Mouse (Mus musculus) CH12.LX (cell line): Measurements from ENCODE around the gene Ryr3. TPM values are rescaled to one million over a fixed set of nuclear protein-coding genes. Genes with fewer than 3 reads are reported as not detected.
A peak's percentile ranks its signal among the peaks of the same experiment; 100 is the strongest.

ENCODE experiments used
- DNase-seq: peaks from one replicate; pipeline ENCODE4 v3.0.0-alpha.2; 2013; ENCODE audit errors: extremely low read depth
- H3K27ac ChIP-seq: 2 replicates; pipeline ENCODE4 v1.5.1; 2012; ENCODE audit warnings: low read depth, mild to moderate bottlenecking, control low read depth, moderate library complexity; ENCODE audit not compliant: insufficient read depth
- H3K27me3 ChIP-seq: replicated peaks from 2 replicates; pipeline ENCODE3; 2012; ENCODE audit warnings: inconsistent platforms
- H3K36me3 ChIP-seq, 2 experiments: replicated peaks in 1 of 2; 2 replicates each; pipeline versions ENCODE3 to v1.6.1; 2012; ENCODE audit warnings: inconsistent platforms in 1 of 2, low read length in 1 of 2, mild to moderate bottlenecking in 1 of 2, mixed read lengths in 1 of 2, moderate library complexity in 1 of 2; ENCODE audit not compliant: control insufficient read depth in 1 of 2, insufficient read depth in 1 of 2
- H3K4me1 ChIP-seq, 2 experiments: 2 replicates each; pipeline ENCODE4 v1.6.1; 2012; ENCODE audit warnings: inconsistent platforms in 1 of 2, moderate library complexity in 1 of 2; ENCODE audit not compliant: insufficient read depth in 2 of 2, control insufficient read depth in 1 of 2
- H3K4me2 ChIP-seq: 2 replicates; pipeline ENCODE4 v1.6.1; 2012; ENCODE audit warnings: low read depth, mild to moderate bottlenecking, control low read depth; ENCODE audit not compliant: poor library complexity, insufficient read depth, severe bottlenecking
- H3K4me3 ChIP-seq, 3 experiments: fragments of 150-350 bp in 1 of 3; sonication (generic) in 1 of 3; replicated peaks in 1 of 3; 2 replicates each; pipeline versions ENCODE3 to v1.5.1; 2011 to 2012; ENCODE audit warnings: low read depth in 2 of 3, low read length in 2 of 3, mild to moderate bottlenecking in 2 of 3, moderate library complexity in 2 of 3, control low read depth in 1 of 3, improper control_type of control experiment in 1 of 3, inconsistent platforms in 1 of 3, mixed read lengths in 1 of 3; ENCODE audit not compliant: poor library complexity in 1 of 3
- H3K79me2 ChIP-seq: replicated peaks from 2 replicates; pipeline ENCODE4 v1.6.1; 2012; ENCODE audit warnings: mild to moderate bottlenecking, moderate library complexity; ENCODE audit not compliant: control insufficient read depth, poor library complexity, insufficient read depth, severe bottlenecking; ENCODE audit errors: extremely low read depth
- H3K9ac ChIP-seq: 2 replicates; pipeline ENCODE4 v1.6.1; 2012; ENCODE audit warnings: low read depth, mild to moderate bottlenecking, control low read depth, moderate library complexity; ENCODE audit not compliant: insufficient read depth
- H3K9me3 ChIP-seq: replicated peaks from 2 replicates; pipeline ENCODE3; 2012; ENCODE audit warnings: low read length, inconsistent platforms, mixed read lengths
- CHD2 ChIP-seq: IDR thresholded peaks from 2 replicates; pipeline ENCODE4 v1.6.1; 2011; ENCODE audit warnings: low read length, improper control_type of control experiment
- CTCF ChIP-seq, 2 experiments: IDR thresholded peaks in 1 of 2; conservative IDR thresholded peaks in 1 of 2; 2 replicates each; pipeline ENCODE4 v1.5.1; 2011 to 2012; ENCODE audit warnings: low read depth in 2 of 2, low read length in 2 of 2, improper control_type of control experiment in 1 of 2, inconsistent platforms in 1 of 2, mild to moderate bottlenecking in 1 of 2, moderate library complexity in 1 of 2
- HCFC1 ChIP-seq: IDR thresholded peaks from 2 replicates; pipeline ENCODE4 v1.6.1; 2012; ENCODE audit warnings: low read depth, mild to moderate bottlenecking, inconsistent platforms, low read length, improper control_type of control experiment
- JUND ChIP-seq: conservative IDR thresholded peaks from 2 replicates; pipeline ENCODE4 v1.6.1; 2011; ENCODE audit warnings: low read depth, low read length, improper control_type of control experiment
- MAFK ChIP-seq: IDR thresholded peaks from 2 replicates; pipeline ENCODE4 v1.6.1; 2011; ENCODE audit warnings: low read length, improper control_type of control experiment; ENCODE audit not compliant: insufficient replicate concordance
- POLR2A ChIP-seq: IDR thresholded peaks from 2 replicates; pipeline ENCODE4 v1.6.1; 2011; ENCODE audit warnings: low read depth, mild to moderate bottlenecking, improper control_type of control experiment, low read length
- RAD21 ChIP-seq: IDR thresholded peaks from 2 replicates; pipeline ENCODE4 v1.6.1; 2011; ENCODE audit warnings: low read depth, mild to moderate bottlenecking, low read length, improper control_type of control experiment, moderate library complexity
- SMC3 ChIP-seq: IDR thresholded peaks from 2 replicates; pipeline ENCODE4 v1.6.1; 2011; ENCODE audit warnings: low read depth, low read length, improper control_type of control experiment
- TCF12 ChIP-seq: IDR thresholded peaks from 2 replicates; pipeline ENCODE4 v1.6.1; 2014; ENCODE audit warnings: low read depth, mild to moderate bottlenecking, inconsistent platforms, low read length, improper control_type of control experiment
- dilution Hi-C: fragments of 300-500 bp; cut with MboI; formaldehyde crosslinking; loops from 2 replicates; pipeline ENCODE4 v1.14.3; 2020; ENCODE audit warnings: low sequenced_read_pairs; ENCODE audit not compliant: extremely low pct_unique_long_range_greater_than_20kb, extremely low pct_ligation_motif_present
- in situ Hi-C: fragments of 300-500 bp; cut with MboI; formaldehyde crosslinking; loops from 3 replicates; pipeline ENCODE4 v1.14.3; 2019; ENCODE audit warnings: low sequenced_read_pairs, low pct_ligation_motif_present, low pct_unique_long_range_greater_than_20kb, mixed read lengths
- polyA plus RNA-seq: library from polyadenylated mRNA; unstranded; fragments of >175 nt; gene quantifications from 2 replicates; pipeline ENCODE4 v1.2.1, GENCODE M21; 2012; ENCODE audit warnings: low read depth; ENCODE audit not compliant: insufficient read length
- total RNA-seq, 2 experiments: library from RNA; depleted of rRNA; stranded (reverse); fragments of 300-350 nt in 1 of 2; fragments of >200 nt in 1 of 2; gene quantifications; 2 replicates each; pipeline ENCODE4 v1.2.3; 2012 to 2014

Gene Ryr3
- total and polyA plus RNA-seq, 3 experiments = 0.08 to 0.40 (median 0.16) TPM

GRCm38 (mm10) chr2:112759678-112760077, 457.2 kb downstream of the Ryr3 start:
- H3K4me1 ChIP-seq = no peaks in the 10 kb centered on the region
- H3K27me3 ChIP-seq = no peaks in the 10 kb centered on the region
- dilution Hi-C loops (no loop called here), in situ Hi-C loops (loop anchor here (25.0 kb wide), 1 partner anchor 247 kb away; no protein-coding TSS in a partner anchor)
- H3K9me3 ChIP-seq = no peaks in the 10 kb centered on the region
- H3K9ac ChIP-seq = no peak overlapping the region
- no peaks in the 10 kb centered on the region for H3K36me3 ChIP-seq
- DNase-seq = peak; percentile 9
- no peaks in the 10 kb centered on the region for H3K79me2 ChIP-seq
- TF ChIP-seq TCF12 (no peak), RAD21 (peak; percentile 29), CHD2 (no peak), CTCF (conservative IDR thresholded peaks at IDR 0.05 in 1 of 2, IDR thresholded peaks at IDR 0.05 in 1 of 2; ENCODE audit: low read depth in 2 of 2, low read length in 2 of 2) (peak; percentile 17 to 48; a peak in 2 of 4 replicates), SMC3 (peak; percentile 45), POLR2A (no peak)
- H3K27ac ChIP-seq = no peak overlapping the region
- no peak overlapping the region for H3K4me2 ChIP-seq
- H3K4me3 ChIP-seq = no peak overlapping the region

GRCm38 (mm10) chr2:112758732-112759131, 458.2 kb downstream of the Ryr3 start:
- Histone ChIP-seq H3K9ac (no peak overlapping the region), H3K4me3 (no peak overlapping the region), H3K9me3 (no peaks in the 10 kb centered on the region), H3K79me2 (no peaks in the 10 kb centered on the region), H3K27ac (no peak overlapping the region), H3K4me1 (no peaks in the 10 kb centered on the region), H3K27me3 (no peaks in the 10 kb centered on the region), H3K36me3 (no peaks in the 10 kb centered on the region), H3K4me2 (no peak overlapping the region)
- no peak for TF ChIP-seq HCFC1
- TF ChIP-seq MAFK = peak; percentile 99
- DNase-seq = no peak
- in situ Hi-C loops = loop anchor here (25.0 kb wide), 1 partner anchor 246 kb away; no protein-coding TSS in a partner anchor
- dilution Hi-C loops = no loop called here

GRCm38 (mm10) chr2:112753316-112753715, 463.6 kb downstream of the Ryr3 start:
- Histone ChIP-seq H3K9me3 (no peaks in the 10 kb centered on the region), H3K27ac (no peak overlapping the region), H3K4me2 (no peak overlapping the region), H3K79me2 (no peaks in the 10 kb centered on the region), H3K4me3 (no peak overlapping the region), H3K4me1 (no peaks in the 10 kb centered on the region), H3K27me3 (no peaks in the 10 kb centered on the region), H3K9ac (no peak overlapping the region), H3K36me3 (no peaks in the 10 kb centered on the region)
- TF ChIP-seq CHD2 = no peak
- no peak for TF ChIP-seq HCFC1
- TF ChIP-seq JUND = no peak
- dilution Hi-C loops = no loop called here
- no peak for DNase-seq
- in situ Hi-C loops = loop anchor here (25.0 kb wide), 1 partner anchor 241 kb away; no protein-coding TSS in a partner anchor
